Mouse (Mus musculus): ENCODE data around the gene 9330161L09Rik. TPM values are rescaled to one million over a fixed set of nuclear protein-coding genes. Genes with fewer than 3 reads are reported as not detected.

9330161L09Rik gene
- polyA plus RNA-seq, 2 experiments = 0.10 TPM

GRCm38 (mm10) chr12:103389348-103389727, 18.3 kb downstream of the 9330161L09Rik start:
- Histone ChIP-seq H3K4me1 (replicated peaks; ENCODE audit: control insufficient read depth in 2 of 2, insufficient read depth in 2 of 2, low read length in 1 of 2) (peaks cover 33 to 54% of the 10 kb centered on the region in 2 experiments), H3K4me2 (ENCODE audit: low read depth) (peak overlapping the region; percentile 80), H3K27ac (peak overlapping the region; percentile 82), H3K4me3 (ENCODE audit: insufficient read depth in 1 of 2, low read depth in 2 of 2, low read length in 2 of 2) (peak overlapping the region; percentile 77 to 82), H3K36me3 (replicated peaks; ENCODE audit: control insufficient read depth, insufficient read depth, low read depth) (peaks cover 11% of the 10 kb centered on the region), H3K27me3 (ENCODE audit: control insufficient read depth, insufficient read depth, low read length) (no peaks in the 10 kb centered on the region), H3K9me3 (ENCODE audit: control insufficient read depth, low read length) (no peaks in the 10 kb centered on the region), H3K9ac (replicated peaks) (peak overlapping the region; percentile 97)
- TF ChIP-seq EP300 (IDR thresholded peaks at IDR 0.05; ENCODE audit: low read depth) = no peak
- no peak for TF ChIP-seq CTCF (IDR thresholded peaks at IDR 0.05; ENCODE audit: low read depth)
- DNase-seq (ENCODE audit: low read depth in 3 of 3, low spot score in 3 of 3) (peak; percentile 37 to 57 (median 56)), ATAC-seq (ENCODE audit: insufficient read depth) (peak; percentile 10; the same call in 1 of the 2 replicates)
- 43% methylated on average over 2 of the region's 2 CpGs for WGBS (ENCODE audit: insufficient replicate concordance)

DNA sequence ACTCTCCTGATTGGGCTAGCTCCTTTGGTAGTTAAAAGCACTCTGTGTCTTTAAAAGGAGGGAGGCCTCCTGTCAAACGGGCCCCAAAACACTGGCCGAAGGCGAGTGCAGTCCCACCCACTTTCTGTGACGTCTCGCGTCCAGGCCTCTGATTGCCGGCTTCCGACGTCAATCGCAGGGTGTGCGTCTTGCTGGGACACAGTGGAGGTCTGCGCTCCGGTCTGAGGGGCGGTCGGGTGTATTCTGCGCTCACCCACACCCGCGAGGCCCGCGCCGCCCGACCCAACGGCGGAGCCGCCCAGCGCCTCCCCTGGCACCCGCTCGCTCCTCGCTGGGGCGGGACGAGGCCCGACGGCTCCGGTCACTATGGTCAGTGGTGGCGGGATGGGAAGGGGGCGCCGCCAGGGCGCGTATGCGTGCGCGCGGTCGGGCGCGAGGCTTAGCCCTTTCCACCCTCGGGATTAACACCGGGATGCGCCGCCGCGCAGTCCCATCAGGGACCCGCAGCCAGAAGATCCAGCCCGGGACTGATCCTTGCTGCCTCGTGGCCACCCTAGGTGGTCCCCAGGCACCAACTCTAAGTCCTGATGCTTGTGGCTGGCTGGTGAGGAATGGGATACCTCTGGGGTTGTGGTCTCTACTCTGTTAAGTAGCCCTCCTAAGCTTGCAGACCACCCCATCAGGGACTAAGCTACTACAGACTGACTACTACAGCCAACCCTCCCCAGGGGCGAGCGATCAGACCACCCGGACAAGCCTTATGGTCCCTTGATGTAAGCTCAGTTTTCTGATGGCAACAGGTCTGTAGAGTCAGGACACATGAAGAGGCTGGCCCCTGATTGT, 18.9 kb downstream of the 9330161L09Rik start, which contains the start of gene Otub2:
Otub2 (plus strand) TSS at position 178 of the 843 bp plus-strand sequence.
- peaks cover 11% of the 10 kb centered on the region for H3K36me3 ChIP-seq (replicated peaks; ENCODE audit: control insufficient read depth, insufficient read depth, low read depth)
- no peaks in the 10 kb centered on the region for H3K9me3 ChIP-seq (ENCODE audit: control insufficient read depth, low read length)
- H3K4me2 ChIP-seq (ENCODE audit: low read depth) = peak within 1 kb of the TSS; percentile 80
- 1% methylated on average over 40 of the region's 58 CpGs for WGBS (ENCODE audit: insufficient replicate concordance)
- ATAC-seq (ENCODE audit: insufficient read depth) = peak; percentile 86
- H3K4me3 ChIP-seq (ENCODE audit: insufficient read depth in 1 of 2, low read depth in 2 of 2, low read length in 2 of 2) = peak within 1 kb of the TSS; percentile 77 to 82
- H3K27me3 ChIP-seq (ENCODE audit: control insufficient read depth, insufficient read depth, low read length) = no peaks in the 10 kb centered on the region; the same call in 1 of the 2 replicates
- H3K9ac ChIP-seq (replicated peaks) = peak within 1 kb of the TSS; percentile 97
- peak within 1 kb of the TSS; percentile 82 for H3K27ac ChIP-seq
- H3K4me1 ChIP-seq (replicated peaks; ENCODE audit: control insufficient read depth in 2 of 2, insufficient read depth in 2 of 2, low read length in 1 of 2) = peaks cover 28 to 48% of the 10 kb centered on the region in 2 experiments
- DNase-seq (ENCODE audit: low read depth in 3 of 3, low spot score in 3 of 3) = peak; percentile 91 to 94 (median 92)
- TF ChIP-seq CTCF (IDR thresholded peaks at IDR 0.05; ENCODE audit: low read depth) (no peak), EP300 (IDR thresholded peaks at IDR 0.05; ENCODE audit: low read depth) (no peak)

GRCm38 (mm10) chr12:103380226-103380625, 27.4 kb downstream of the 9330161L09Rik start:
- ATAC-seq (ENCODE audit: insufficient read depth) (no peak), DNase-seq (ENCODE audit: low read depth in 3 of 3, low spot score in 3 of 3) (no peak)
- H3K4me3 ChIP-seq (ENCODE audit: insufficient read depth in 1 of 2, low read depth in 2 of 2, low read length in 2 of 2) = no peak overlapping the region
- no peaks in the 10 kb centered on the region for H3K4me1 ChIP-seq (replicated peaks; ENCODE audit: control insufficient read depth in 2 of 2, insufficient read depth in 2 of 2, low read length in 1 of 2)
- H3K27me3 ChIP-seq (ENCODE audit: control insufficient read depth, insufficient read depth, low read length) = no peaks in the 10 kb centered on the region; the same call in 1 of the 2 replicates
- H3K9me3 ChIP-seq (ENCODE audit: control insufficient read depth, low read length) = no peaks in the 10 kb centered on the region
- no peaks in the 10 kb centered on the region for H3K36me3 ChIP-seq (replicated peaks; ENCODE audit: control insufficient read depth, insufficient read depth, low read depth)
- no peak for TF ChIP-seq CTCF (IDR thresholded peaks at IDR 0.05; ENCODE audit: low read depth)
- no peak for TF ChIP-seq EP300 (IDR thresholded peaks at IDR 0.05; ENCODE audit: low read depth)
- H3K4me2 ChIP-seq (ENCODE audit: low read depth) = no peak overlapping the region
- no peak overlapping the region for H3K9ac ChIP-seq (replicated peaks)
- WGBS (ENCODE audit: insufficient replicate concordance) = 66% methylated on average over 4 of the region's 4 CpGs
- H3K27ac ChIP-seq = no peak overlapping the region

- no peak for TF ChIP-seq CTCF (IDR thresholded peaks at IDR 0.05; ENCODE audit: low read depth)
- TF ChIP-seq EP300 (IDR thresholded peaks at IDR 0.05; ENCODE audit: low read depth) = no peak
- Histone ChIP-seq H3K9ac (replicated peaks) (no peak overlapping the region), H3K4me2 (ENCODE audit: low read depth) (no peak overlapping the region), H3K36me3 (replicated peaks; ENCODE audit: control insufficient read depth, insufficient read depth, low read depth) (no peaks in the 10 kb centered on the region), H3K27me3 (ENCODE audit: control insufficient read depth, insufficient read depth, low read length) (no peaks in the 10 kb centered on the region), H3K4me3 (ENCODE audit: insufficient read depth in 1 of 2, low read depth in 2 of 2, low read length in 2 of 2) (no peak overlapping the region), H3K27ac (no peak overlapping the region), H3K9me3 (ENCODE audit: control insufficient read depth, low read length) (no peaks in the 10 kb centered on the region), H3K4me1 (replicated peaks; ENCODE audit: control insufficient read depth in 2 of 2, insufficient read depth in 2 of 2, low read length in 1 of 2) (peaks cover 8 to 14% of the 10 kb centered on the region in 2 experiments)
- WGBS (ENCODE audit: insufficient replicate concordance) = 62% methylated on average over 4 of the region's 4 CpGs
- DNase-seq (ENCODE audit: low read depth in 3 of 3, low spot score in 3 of 3) (no peak), ATAC-seq (ENCODE audit: insufficient read depth) (no peak)
Observed at GRCm38 (mm10) chr12:103376774-103377173, 30.8 kb downstream of the 9330161L09Rik start.

DNA sequence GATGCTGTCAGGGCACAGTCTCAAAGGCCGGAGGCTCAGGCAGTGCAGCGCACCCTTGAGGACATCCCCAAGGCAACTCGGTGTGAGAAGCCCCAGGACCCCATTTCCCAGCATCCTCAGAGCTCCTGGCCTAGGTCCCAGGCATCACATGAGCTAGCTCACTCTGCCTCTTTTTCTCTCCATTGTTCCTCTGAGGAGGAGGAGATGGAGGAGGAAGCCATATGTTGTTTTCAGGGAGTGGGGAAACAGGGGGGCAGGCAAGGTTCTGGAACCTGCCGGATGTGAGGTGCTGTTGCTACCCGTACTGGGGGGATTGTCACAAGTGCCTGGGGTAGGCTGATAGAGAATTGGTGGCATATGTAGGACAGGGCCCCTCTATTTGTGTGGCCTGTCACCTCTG, 31.5 kb downstream of the 9330161L09Rik start:
- no peaks in the 10 kb centered on the region for H3K36me3 ChIP-seq (replicated peaks; ENCODE audit: control insufficient read depth, insufficient read depth, low read depth)
- H3K27me3 ChIP-seq (ENCODE audit: control insufficient read depth, insufficient read depth, low read length) = no peaks in the 10 kb centered on the region
- no peak for DNase-seq (ENCODE audit: low read depth in 3 of 3, low spot score in 3 of 3)
- H3K4me2 ChIP-seq (ENCODE audit: low read depth) = no peak overlapping the region
- no peak overlapping the region for H3K27ac ChIP-seq
- WGBS (ENCODE audit: insufficient replicate concordance) = 45% methylated on average over 5 of the region's 5 CpGs
- ATAC-seq (ENCODE audit: insufficient read depth) = no peak
- H3K4me3 ChIP-seq (ENCODE audit: insufficient read depth in 1 of 2, low read depth in 2 of 2, low read length in 2 of 2) = no peak overlapping the region
- H3K9me3 ChIP-seq (ENCODE audit: control insufficient read depth, low read length) = no peaks in the 10 kb centered on the region
- H3K4me1 ChIP-seq (replicated peaks; ENCODE audit: control insufficient read depth in 2 of 2, insufficient read depth in 2 of 2, low read length in 1 of 2) = peaks cover 8 to 14% of the 10 kb centered on the region in 2 experiments
- no peak overlapping the region for H3K9ac ChIP-seq (replicated peaks)
- TF ChIP-seq EP300 (IDR thresholded peaks at IDR 0.05; ENCODE audit: low read depth) = no peak
- TF ChIP-seq CTCF (IDR thresholded peaks at IDR 0.05; ENCODE audit: low read depth) = no peak

Measured in liver, embryonic 14.5 days (tissue).